ENCODE assay signal across 18 mouse cellular contexts in the genomic region with DNA sequence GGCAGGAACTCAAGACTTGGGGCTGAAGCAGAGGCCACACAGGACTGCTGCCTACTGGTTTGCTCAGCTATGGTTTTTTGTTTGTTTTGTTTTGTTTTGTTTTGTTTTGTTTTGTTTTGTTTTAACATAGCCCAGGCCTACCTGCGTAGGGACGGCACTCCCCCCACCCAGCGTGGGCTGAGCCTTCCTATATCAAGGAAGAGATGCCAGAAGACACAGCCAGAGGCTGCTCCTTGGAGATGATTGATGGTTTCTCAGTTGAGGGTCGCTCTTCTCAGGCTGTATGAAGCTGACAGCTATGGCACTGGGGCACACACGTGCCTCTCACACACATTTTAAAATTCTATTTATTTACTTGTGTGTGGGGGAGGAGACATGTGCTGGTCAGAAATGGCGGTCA. TPM values are rescaled to one million over a fixed set of nuclear protein-coding genes. Genes with fewer than 3 reads are reported as not detected.
A peak's percentile ranks its signal among the peaks of the same experiment; 100 is the strongest.
DNase-seq lines count a peak whose midpoint lies in the region; ATAC-seq and TF ChIP-seq lines count a peak whose summit lies in the region.
"Had no signal": no experiment of that assay in that cellular context is flagged by ENCODE, and none has a peak within 500 bp of the region (broad histone marks: within the 10 kb centered on the region; RNA-seq: fewer than 3 reads in every experiment).

No protein-coding gene starts in this region.

- H3K36me3 ChIP-seq in hindbrain, embryonic 14.5 days (replicated peaks; ENCODE audit: control insufficient read depth, insufficient read depth): no peaks in the 10 kb centered on the region
- H3K36me3 ChIP-seq in hindbrain, embryonic 10.5 days: no peaks in the 10 kb centered on the region
- no peaks in the 10 kb centered on the region for H3K36me3 ChIP-seq in midbrain, embryonic 13.5 days
- no peaks in the 10 kb centered on the region for H3K36me3 ChIP-seq in midbrain, embryonic 10.5 days
- H3K36me3 ChIP-seq in midbrain, embryonic 15.5 days (replicated peaks): no peaks in the 10 kb centered on the region
- H3K36me3 ChIP-seq: embryonic facial prominence, embryonic 13.5 days; heart, embryonic 13.5 days had no signal

- H3K27ac ChIP-seq in hindbrain, embryonic 14.5 days: peak overlapping the region; percentile 66; the same call in 1 of the 2 replicates
- no peak overlapping the region for H3K27ac ChIP-seq in hindbrain, embryonic 10.5 days
- peak overlapping the region; percentile 74 for H3K27ac ChIP-seq in midbrain, embryonic 13.5 days
- H3K27ac ChIP-seq in midbrain, embryonic 10.5 days (replicated peaks): no peak overlapping the region
- peak overlapping the region; percentile 79 for H3K27ac ChIP-seq in midbrain, embryonic 15.5 days
- H3K27ac ChIP-seq in left cerebral cortex, adult 2 months: no peak overlapping the region
- H3K27ac ChIP-seq: embryonic facial prominence, embryonic 13.5 days; forebrain, embryonic 13.5 days; gastrocnemius, adult 2 months; heart, embryonic 13.5 days had no signal

- no peak overlapping the region for H3K9ac ChIP-seq in hindbrain, embryonic 14.5 days
- no peak overlapping the region for H3K9ac ChIP-seq in midbrain, embryonic 13.5 days (replicated peaks)
- no peak overlapping the region for H3K9ac ChIP-seq in midbrain, embryonic 15.5 days
- H3K9ac ChIP-seq: embryonic facial prominence, embryonic 13.5 days; forebrain, embryonic 13.5 days; heart, embryonic 13.5 days had no signal

- no peak for ATAC-seq in hindbrain, embryonic 14.5 days (ENCODE audit: low FRiP score)
- peak; percentile 66; the same call in 1 of the 2 replicates for ATAC-seq in midbrain, embryonic 13.5 days
- peak; percentile 65 for ATAC-seq in midbrain, embryonic 15.5 days (replicated peaks)
- ATAC-seq: forebrain, embryonic 13.5 days had no signal

- H3K4me1 ChIP-seq in hindbrain, embryonic 14.5 days (replicated peaks; ENCODE audit: control insufficient read depth, insufficient read depth, low read length): no peaks in the 10 kb centered on the region; the same call in none of the 2 replicates
- peaks cover 12% of the 10 kb centered on the region; the same call in 1 of the 2 replicates for H3K4me1 ChIP-seq in hindbrain, embryonic 10.5 days (replicated peaks)
- H3K4me1 ChIP-seq in midbrain, embryonic 13.5 days (replicated peaks): peaks cover 25% of the 10 kb centered on the region
- H3K4me1 ChIP-seq in midbrain, embryonic 10.5 days: peaks cover 24% of the 10 kb centered on the region
- peaks cover 25% of the 10 kb centered on the region for H3K4me1 ChIP-seq in midbrain, embryonic 15.5 days
- H3K4me1 ChIP-seq: forebrain, embryonic 13.5 days had no signal

- no peaks in the 10 kb centered on the region for H3K27me3 ChIP-seq in hindbrain, embryonic 14.5 days (ENCODE audit: control insufficient read depth, insufficient read depth, low read length)
- no peaks in the 10 kb centered on the region for H3K27me3 ChIP-seq in hindbrain, embryonic 10.5 days (ENCODE audit: insufficient read depth, poor library complexity, severe bottlenecking)
- no peaks in the 10 kb centered on the region for H3K27me3 ChIP-seq in midbrain, embryonic 13.5 days
- no peaks in the 10 kb centered on the region for H3K27me3 ChIP-seq in midbrain, embryonic 10.5 days (ENCODE audit: low read depth, poor library complexity, severe bottlenecking)
- H3K27me3 ChIP-seq in midbrain, embryonic 15.5 days (replicated peaks): 0 out of 2 replicates have a peak, but pooled peaks cover 4% of the 10 kb centered on the region
- H3K27me3 ChIP-seq: embryonic facial prominence, embryonic 13.5 days; forebrain, embryonic 13.5 days; heart, embryonic 13.5 days had no signal

- H3K4me2 ChIP-seq in hindbrain, embryonic 14.5 days (replicated peaks): no peak overlapping the region
- H3K4me2 ChIP-seq in midbrain, embryonic 13.5 days (replicated peaks): peak overlapping the region; percentile 16; the same call in 1 of the 2 replicates
- peak overlapping the region; percentile 17; the same call in 1 of the 2 replicates for H3K4me2 ChIP-seq in midbrain, embryonic 15.5 days
- H3K4me2 ChIP-seq: embryonic facial prominence, embryonic 13.5 days; forebrain, embryonic 13.5 days; heart, embryonic 13.5 days had no signal

- no peaks in the 10 kb centered on the region for H3K9me3 ChIP-seq in hindbrain, embryonic 14.5 days (ENCODE audit: control insufficient read depth, low read length)
- H3K9me3 ChIP-seq in hindbrain, embryonic 10.5 days: no peaks in the 10 kb centered on the region
- H3K9me3 ChIP-seq in midbrain, embryonic 13.5 days: no peaks in the 10 kb centered on the region; the same call in 1 of the 2 replicates
- no peaks in the 10 kb centered on the region for H3K9me3 ChIP-seq in midbrain, embryonic 10.5 days (replicated peaks)
- H3K9me3 ChIP-seq in midbrain, embryonic 15.5 days: no peaks in the 10 kb centered on the region
- H3K9me3 ChIP-seq: embryonic facial prominence, embryonic 13.5 days; forebrain, embryonic 13.5 days had no signal

- intact Hi-C loops in left cerebral cortex, adult 2 months (cut with DNase I): no loop called here

- WGBS in hindbrain, embryonic 14.5 days: 60% methylated on average over 6 of the region's 6 CpGs
- WGBS in hindbrain, embryonic 10.5 days: 78% methylated on average over 6 of the region's 6 CpGs
- 56% methylated on average over 6 of the region's 6 CpGs for WGBS in midbrain, embryonic 13.5 days
- WGBS in midbrain, embryonic 10.5 days: 75% methylated on average over 6 of the region's 6 CpGs
- WGBS in midbrain, embryonic 15.5 days: 49% methylated on average over 6 of the region's 6 CpGs

- no peak for TF ChIP-seq CTCF in left cerebral cortex, adult 2 months (IDR thresholded peaks at IDR 0.05)

- DNase-seq in hindbrain, embryonic 14.5 days (ENCODE audit: low spot score): no peak
- no peak for DNase-seq in hindbrain, embryonic 10.5 days (ENCODE audit: low spot score)
- DNase-seq in midbrain, embryonic 10.5 days (ENCODE audit: low spot score): no peak
- no peak for DNase-seq in left cerebral cortex, adult 2 months (ENCODE audit: extremely low spot score in 1 of 2, low spot score in 2 of 2)
- DNase-seq in adrenal gland, adult (ENCODE audit: inconsistent age in 2 of 2, low spot score in 1 of 2): no peak
- DNase-seq: adrenal gland, postnatal 10 days; cerebellum, adult 11 months; cerebellum, adult 8-10 months; cerebellum, postnatal 14 days; gastrocnemius, adult 2 months; gastrocnemius, postnatal 36 days; heart, adult 11 months; heart, postnatal 36 days had no signal

- H3K4me3 ChIP-seq in hindbrain, embryonic 14.5 days (replicated peaks; ENCODE audit: low read length): no peak overlapping the region
- H3K4me3 ChIP-seq in hindbrain, embryonic 10.5 days: no peak overlapping the region
- no peak overlapping the region for H3K4me3 ChIP-seq in midbrain, embryonic 13.5 days (replicated peaks)
- H3K4me3 ChIP-seq in midbrain, embryonic 10.5 days: no peak overlapping the region
- no peak overlapping the region for H3K4me3 ChIP-seq in midbrain, embryonic 15.5 days
- H3K4me3 ChIP-seq in left cerebral cortex, adult 2 months: no peak overlapping the region
- H3K4me3 ChIP-seq: embryonic facial prominence, embryonic 13.5 days; forebrain, embryonic 13.5 days; gastrocnemius, adult 2 months; heart, embryonic 13.5 days had no signal

RNA-seq across cellular contexts. Expression of a gene that starts 21.0 kb away (rescaled TPM):
- polyA plus RNA-seq in hindbrain, embryonic 14.5 days (2014; fragmentation: Nextera tagmentation; extraction: Ambion mirVana): 51.2 and 57.3 TPM in 2 replicates
- polyA plus RNA-seq in hindbrain, embryonic 10.5 days (2016; fragmentation: Nextera tagmentation; extraction: Ambion mirVana): 67.4 and 68.7 TPM in 2 replicates
- polyA plus RNA-seq in midbrain, embryonic 13.5 days (2015; fragmentation: Nextera tagmentation; extraction: Ambion mirVana): 59.5 and 63.4 TPM in 2 replicates
- polyA plus RNA-seq in midbrain, embryonic 10.5 days (2016; fragmentation: Nextera tagmentation; extraction: Ambion mirVana): 71.9 and 72.7 TPM in 2 replicates
- 57.4 and 61.0 TPM in 2 replicates for polyA plus RNA-seq in midbrain, embryonic 15.5 days (2015; fragmentation: Nextera tagmentation; extraction: Ambion mirVana)
- total RNA-seq in left cerebral cortex, adult 2 months (2021): 10 to 100 TPM; 47.7 to 49.1 TPM

RNA-seq across cellular contexts. Expression of a gene that starts 27.6 kb away (rescaled TPM):
- polyA plus RNA-seq in hindbrain, embryonic 14.5 days (2014; fragmentation: Nextera tagmentation; extraction: Ambion mirVana): 87.6 and 107 TPM in 2 replicates
- 99.8 and 122 TPM in 2 replicates for polyA plus RNA-seq in hindbrain, embryonic 10.5 days (2016; fragmentation: Nextera tagmentation; extraction: Ambion mirVana)
- polyA plus RNA-seq in midbrain, embryonic 13.5 days (2015; fragmentation: Nextera tagmentation; extraction: Ambion mirVana): 149 and 150 TPM in 2 replicates
- 86.9 and 99.7 TPM in 2 replicates for polyA plus RNA-seq in midbrain, embryonic 10.5 days (2016; fragmentation: Nextera tagmentation; extraction: Ambion mirVana)
- 140 and 154 TPM in 2 replicates for polyA plus RNA-seq in midbrain, embryonic 15.5 days (2015; fragmentation: Nextera tagmentation; extraction: Ambion mirVana)
- 10 to 100 TPM; 87.7 to 91.9 TPM for total RNA-seq in left cerebral cortex, adult 2 months (2021)

Comparison
In these comparisons a context has a peak if more than half of its experiments do, and no peak if none do; other contexts are left out.
1. H3K27ac ChIP-seq: peak in hindbrain, embryonic 14.5 days (single experiment), midbrain, embryonic 13.5 days (single experiment) and midbrain, embryonic 15.5 days (single experiment); none in hindbrain, embryonic 10.5 days (single experiment), midbrain, embryonic 10.5 days (single experiment) and left cerebral cortex, adult 2 months (single experiment).